Mouse (Mus musculus) cerebellum, adult 11-12 months (tissue): Measurements from ENCODE around the gene Gm281.
"Not testable (repeated sequence)": the region's sequence is repeated elsewhere in the genome, so short reads cannot be mapped to it uniquely, and the experiment has no call there.

ENCODE experiments used
- DNase-seq: peaks from one replicate; pipeline ENCODE4 v3.0.0; 2022

The Gm281 gene

DNA sequence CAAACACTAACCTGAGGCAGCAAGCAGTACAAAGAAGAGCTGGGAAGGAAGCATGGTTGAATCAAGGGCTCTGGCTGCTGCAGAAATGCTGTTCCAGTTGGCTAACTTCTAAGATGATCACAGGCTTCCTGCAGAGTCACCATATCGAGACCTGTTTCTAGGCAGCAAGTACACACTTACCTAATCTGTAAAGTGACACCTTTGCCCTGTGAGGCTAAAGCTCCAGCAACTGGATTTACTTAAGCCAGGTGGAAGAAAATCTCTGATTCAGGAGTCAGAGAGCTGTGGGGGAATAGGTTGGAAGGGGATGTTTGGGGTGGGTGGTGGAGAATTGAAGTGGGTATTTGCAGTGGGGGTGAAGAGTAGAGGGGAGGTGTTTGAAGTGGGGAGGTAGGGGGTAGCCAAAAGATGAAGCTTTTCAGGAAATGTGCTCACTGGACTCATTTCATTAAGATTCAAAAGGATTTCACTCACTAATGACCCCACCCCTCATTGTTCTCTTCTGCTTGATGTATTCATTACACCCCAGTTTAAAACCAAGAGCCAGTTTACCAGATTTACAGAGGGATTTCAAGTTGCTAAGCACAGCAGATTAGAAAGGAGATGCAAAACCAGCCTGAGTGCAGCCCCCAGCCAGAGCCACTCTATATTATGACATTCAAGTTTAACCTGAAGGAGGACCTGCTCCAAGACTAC lies at the start of gene Gm281:
TSS of gene Gm281 (minus strand) at position 92 of the 696 bp plus-strand sequence.
- no peak for DNase-seq

DNA sequence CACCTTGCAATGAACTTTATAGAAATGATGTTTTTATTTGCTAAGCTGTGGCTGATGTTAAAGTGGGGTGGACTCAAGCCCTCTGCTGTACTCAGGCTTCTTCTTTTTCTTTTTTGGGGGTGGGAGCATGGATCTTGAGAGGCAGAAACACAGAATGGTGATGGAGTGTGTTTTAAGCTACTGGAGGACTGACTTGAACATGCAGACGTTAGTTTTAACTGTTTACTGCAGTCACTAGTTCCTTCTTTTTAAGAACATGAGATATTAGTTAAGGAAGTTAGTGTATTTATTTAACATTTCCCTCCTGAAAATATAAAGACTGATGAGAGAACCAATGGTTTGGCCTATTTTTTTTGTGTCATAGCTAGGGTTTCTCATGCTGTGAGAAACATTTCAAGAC lies 49.2 kb upstream of the Gm281 start:
- no peak for DNase-seq

DNA sequence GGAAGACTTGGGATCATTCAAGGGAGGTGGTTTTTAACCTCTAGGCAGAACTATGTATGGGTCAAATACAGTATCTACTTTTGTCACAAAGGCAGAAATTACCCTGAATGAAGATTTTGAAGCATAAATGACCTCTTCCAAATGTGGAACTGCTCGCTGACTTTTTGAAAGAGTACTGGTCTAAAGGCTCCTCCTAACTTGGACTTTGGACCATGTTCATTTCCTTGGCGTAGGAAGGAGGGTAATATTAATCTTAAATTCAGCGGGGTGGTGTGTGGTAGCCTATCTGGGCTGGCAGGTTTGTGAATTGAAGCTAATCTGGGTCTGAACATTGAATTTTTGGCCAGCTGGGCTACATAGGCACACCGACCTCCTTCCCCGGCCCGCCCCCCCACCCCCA lies 48.2 kb upstream of the Gm281 start:
- no peak for DNase-seq

DNA sequence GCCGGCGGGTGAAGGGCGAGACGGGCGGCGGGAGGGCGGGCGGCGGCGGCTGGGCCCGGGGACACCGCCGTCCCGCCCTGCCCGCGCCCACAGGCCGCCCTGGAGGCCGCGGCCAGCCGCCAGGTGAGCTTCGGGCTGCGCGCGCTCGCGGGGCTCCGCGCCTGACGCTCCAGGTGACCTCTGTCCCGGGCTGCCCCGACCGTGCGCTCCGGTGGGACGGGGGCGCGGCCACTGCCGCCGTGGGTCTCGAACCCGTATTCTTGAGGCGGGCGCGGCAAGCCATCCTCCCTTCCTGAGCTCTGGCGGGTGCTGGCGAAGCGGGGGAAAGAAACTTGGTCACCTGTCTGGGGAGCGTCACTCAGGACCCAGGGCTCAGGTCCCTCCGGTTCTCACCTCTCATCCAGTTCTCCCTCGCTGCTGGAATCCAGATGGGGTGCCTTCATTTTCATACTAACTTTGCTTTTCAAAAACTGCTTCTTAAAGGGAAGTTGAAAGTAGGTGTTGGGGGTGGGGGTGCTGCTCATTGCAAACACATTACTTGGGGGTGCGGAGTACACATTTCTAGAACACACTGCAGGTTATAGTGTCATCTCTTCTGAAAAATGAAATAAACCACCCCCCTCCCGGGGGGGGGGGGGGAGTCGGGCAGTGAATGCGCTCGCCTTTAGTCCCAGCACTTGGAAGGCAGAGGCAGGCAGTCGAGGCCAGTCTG lies 47.3 kb upstream of the Gm281 start, which contains the start of the genes Atxn7 and Thoc7:
TSS of gene Atxn7 (plus strand) at position 40 of the 712 bp plus-strand sequence.
TSS of gene Thoc7 (minus strand) at position 452 of the 712 bp plus-strand sequence.
- peak; percentile 66 for DNase-seq

DNA sequence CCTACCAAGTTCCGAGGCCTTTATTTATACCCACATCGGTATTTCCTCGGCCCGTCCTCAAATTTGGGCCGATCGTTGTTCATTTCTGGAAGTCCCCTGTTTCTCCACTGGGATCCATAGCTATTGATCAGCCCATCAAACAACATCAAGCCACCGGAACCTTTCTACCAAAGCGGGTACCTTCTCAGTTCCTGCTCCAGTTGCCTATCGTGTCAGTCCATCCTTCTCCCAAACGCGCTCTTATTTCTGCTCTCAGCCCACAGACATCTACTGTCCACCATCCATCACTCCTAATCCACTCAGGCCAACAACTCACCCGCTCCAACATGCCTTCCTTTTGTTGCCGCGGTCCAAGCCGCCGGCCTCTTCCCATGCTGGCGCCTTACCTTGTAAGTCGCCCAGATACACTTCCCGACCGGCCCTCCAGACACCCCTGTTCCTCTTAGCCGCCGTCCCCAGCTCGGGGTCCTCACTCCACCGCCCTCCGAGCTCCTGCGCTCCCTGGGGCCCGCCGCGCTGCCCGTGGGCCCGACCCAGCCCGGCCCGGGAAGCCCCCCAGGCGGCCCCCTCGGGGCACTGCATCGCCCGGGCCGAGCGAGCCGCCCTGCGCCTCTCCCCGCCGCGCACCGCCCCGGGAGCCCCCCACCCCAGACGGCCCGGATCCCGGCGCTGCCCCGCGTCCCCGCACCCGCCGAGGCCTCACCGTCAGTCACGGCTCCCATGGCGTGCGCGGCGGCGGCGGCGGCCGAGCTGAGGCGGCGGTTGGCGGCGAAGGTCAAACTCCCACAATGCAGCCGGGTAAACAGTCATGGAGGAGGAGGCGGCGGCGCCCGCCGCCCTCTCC lies 46.4 kb upstream of the Gm281 start:
- peak; percentile 62 for DNase-seq

DNA sequence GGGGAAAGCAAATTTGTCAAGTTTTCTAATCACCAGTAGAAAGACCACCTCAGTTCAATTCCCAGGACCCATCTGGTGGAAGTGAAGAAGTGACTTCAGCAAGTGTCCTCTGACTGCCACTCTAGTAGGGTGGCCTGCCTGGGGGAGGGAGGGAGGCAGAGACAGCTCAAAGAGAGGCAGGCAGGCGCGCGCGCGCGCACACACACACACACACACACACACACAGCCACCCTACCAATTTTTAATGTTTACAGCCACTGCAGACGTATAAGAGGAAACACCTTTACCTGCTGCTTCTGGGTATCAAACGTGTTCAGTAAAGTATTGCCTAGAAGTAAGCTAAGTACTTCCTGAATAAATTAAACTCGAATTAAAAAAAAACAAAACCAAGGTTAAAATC lies 45.8 kb upstream of the Gm281 start:
- peak; percentile 46 for DNase-seq

DNA sequence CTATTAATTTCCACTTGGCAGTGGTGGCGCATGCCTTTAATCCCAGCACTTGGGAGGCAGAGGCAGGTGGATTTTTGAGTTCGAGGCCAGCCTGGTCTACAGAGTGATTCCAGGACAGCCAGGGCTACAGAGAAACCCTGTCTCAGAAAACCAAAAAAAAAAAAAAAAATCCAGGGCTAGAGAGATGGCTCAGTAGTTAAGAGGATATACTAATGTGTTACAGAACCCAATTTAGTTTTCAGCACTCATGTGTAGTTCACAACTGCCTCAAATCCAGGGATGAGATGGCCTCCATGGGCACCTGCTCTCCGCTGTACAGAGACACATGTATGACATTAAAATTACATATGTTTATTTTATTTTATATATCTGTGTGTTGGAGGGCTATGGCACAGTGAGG lies 37.9 kb upstream of the Gm281 start:
- DNase-seq: not testable (repeated sequence)

DNA sequence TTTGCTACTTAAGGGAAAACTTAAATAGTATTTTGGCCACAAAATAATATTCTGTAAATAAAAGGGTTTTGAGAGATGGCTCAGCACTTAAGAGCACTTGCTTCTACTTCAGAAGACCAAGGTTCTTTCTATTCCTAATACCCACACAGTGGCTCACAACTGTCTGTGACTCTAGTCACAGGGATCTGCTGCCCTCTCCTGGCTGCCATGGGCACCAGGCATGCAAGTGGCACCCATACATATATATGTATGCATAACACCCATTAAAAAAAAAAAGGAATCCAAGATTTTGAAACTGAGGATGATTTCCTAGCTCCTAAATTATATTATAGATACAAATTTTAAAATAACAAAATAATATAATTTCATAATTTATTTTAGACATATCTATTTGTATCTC lies 36.1 kb upstream of the Gm281 start:
- no peak for DNase-seq

DNA sequence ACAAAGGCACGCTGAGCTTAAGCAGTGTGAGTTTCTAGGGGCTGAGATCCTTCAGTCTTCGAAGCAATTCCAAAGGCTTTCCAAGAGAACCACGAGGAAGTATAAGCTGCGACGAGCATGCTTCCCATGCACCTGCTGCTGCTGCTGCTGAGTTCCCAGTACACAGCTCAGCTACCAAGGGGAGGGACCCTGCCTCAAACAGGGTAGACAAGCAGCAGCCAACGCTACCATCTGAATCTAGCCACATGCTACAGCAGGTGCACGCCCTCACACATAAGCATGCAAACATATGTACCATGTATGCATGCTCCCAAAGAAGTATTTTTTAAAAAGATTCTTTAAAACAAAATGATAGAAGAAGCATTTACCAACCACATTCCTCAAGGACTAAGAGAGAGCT lies 34.1 kb upstream of the Gm281 start:
- DNase-seq: no peak

DNA sequence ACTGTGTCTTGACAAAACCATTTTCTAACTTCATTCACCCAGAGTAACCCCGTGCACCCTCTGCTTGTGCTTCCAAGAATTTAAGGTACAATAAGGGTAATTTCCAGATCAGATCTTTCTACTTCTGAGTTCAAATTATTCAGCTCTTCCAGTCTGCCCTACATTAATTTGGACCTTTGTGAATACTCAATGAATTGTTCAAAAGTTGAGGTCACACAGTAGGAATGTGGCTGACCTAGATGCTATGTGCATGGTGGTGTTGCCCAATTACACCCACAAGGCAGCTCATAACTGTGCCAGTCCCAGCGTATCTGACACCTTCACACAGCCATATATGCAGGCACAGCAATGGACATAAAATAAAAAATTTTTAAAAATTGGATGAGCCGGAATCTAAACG lies 30.4 kb upstream of the Gm281 start:
- no peak for DNase-seq

DNA sequence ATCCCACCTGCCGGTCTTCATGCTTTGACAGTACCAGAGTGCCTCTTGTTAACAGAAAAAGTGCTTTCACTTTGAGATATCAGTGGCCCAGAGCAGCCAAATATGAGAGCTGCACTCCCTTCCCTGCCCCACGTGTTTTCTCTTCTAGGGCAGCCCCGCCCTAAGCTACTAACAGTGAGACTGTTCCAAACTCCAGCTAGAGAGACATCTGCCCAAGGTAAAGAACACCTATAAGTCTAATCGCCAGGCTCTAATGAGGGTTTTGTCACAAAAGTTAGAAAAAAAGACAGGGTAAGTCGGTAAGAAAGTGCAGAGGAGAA lies 19.7 kb upstream of the Gm281 start:
- DNase-seq: no peak

DNA sequence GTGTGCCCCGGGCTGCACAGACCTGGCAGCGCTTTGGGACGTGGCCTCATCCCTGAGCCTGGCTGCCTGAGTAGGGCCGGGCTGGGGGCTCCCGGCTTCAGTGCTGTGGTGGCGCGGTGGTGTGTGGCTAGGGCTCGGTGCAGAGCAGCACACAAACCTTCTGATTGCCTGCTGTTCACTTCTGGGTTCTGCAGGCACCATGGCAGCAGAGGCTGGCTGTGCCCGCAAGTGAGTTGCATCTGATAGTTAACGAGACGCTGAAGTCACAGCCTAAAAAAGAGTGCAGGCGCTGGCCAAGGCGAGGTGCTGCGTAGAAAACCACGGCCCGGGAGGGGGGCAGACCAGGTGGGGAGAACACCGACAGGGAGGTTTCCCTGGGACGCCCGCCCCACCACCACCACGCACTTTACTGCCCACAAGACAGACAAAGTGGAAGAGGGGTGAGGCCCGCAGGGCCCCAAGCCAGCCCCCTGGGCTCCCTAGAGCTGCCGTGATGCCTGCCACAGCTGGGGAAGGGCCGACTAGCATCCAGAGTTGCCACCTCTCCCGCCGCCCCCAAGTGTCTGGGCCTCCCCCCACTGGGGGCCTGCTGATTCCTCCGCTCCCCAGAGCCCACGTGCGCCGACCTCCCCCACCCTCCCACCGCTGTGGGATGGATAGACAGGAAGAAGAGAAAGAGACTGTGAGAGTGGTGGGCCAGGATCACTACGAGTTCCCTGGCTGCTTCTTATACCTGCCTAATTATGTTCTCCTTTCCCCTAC lies 19.2 kb upstream of the Gm281 start:
- no peak for DNase-seq

DNA sequence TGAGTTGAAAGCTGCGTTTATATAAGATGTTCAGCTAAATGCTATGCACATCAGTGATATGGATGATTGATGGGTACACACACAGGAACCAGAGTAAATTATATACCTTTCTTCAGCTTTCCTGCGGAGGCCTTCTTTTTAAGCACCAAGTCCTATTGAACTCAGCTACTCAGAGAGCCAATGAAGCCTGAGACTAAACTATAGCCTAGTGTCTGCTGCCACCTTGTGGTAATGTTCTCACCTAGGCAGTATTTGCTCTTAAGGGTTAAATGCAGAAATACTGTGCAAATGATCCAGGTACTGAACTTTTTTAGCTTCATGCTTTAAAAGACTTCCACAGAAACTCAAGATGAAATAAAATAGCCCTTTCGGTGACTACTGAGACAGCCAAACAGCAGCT lies 3.4 kb upstream of the Gm281 start:
- peak; percentile 21 for DNase-seq

DNA sequence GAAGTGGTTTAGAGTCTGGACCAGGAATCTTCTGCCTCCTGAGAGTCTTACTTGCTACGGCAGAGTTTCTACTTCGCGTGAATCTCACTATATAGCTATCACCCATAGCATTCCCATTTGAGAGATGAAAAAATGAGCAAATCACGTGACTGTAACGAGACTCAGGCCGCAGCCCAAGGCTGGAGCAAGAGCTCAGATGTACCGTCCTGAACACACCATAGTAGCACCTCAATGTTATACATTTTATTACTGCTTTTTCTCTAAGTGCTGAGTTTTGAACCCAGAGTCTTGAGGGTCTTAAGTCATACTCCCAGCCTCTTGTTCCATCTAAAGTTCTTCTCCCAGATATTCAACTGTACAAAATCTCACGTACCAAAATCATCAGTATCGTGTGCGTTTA lies 2.9 kb upstream of the Gm281 start:
- no peak for DNase-seq

DNA sequence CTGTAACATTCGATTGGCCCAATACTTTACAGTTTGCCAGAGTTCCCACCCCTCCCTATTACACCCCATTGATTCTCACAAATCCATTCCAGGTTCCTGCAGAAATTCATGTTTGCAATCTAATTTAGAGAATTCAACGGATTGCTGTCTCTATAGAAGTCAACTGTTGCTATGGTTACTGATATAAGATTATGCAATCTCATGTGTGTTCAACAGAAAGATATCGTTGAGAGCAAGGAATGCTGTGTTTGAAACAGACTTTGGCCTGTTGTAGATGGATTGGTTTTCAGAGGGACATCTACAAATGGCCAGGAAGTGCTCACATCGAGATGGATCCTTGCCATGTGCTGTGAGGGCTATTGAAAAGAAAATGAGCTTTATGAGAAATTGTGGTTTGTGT lies 929 bp upstream of the Gm281 start:
- DNase-seq: no peak

DNA sequence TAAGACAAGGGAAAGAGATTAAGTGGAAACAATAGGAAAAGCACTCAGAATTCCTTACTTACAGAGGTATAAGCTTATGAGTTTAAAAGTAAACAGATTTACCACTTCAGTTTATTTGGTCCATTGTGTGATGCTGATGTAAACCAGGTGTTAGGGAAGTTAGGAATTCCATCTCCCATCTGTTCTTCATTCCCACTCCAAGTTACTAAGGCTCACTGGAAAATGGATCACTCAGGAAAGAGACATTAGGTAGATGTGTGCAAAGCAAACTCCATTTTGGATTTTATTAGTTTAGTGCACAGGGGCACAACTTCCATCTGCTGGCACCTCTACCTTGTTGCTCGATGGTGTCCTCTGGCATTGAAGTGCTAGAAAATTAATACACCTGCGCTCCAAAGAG lies 4.1 kb downstream of the Gm281 start:
- DNase-seq: no peak

DNA sequence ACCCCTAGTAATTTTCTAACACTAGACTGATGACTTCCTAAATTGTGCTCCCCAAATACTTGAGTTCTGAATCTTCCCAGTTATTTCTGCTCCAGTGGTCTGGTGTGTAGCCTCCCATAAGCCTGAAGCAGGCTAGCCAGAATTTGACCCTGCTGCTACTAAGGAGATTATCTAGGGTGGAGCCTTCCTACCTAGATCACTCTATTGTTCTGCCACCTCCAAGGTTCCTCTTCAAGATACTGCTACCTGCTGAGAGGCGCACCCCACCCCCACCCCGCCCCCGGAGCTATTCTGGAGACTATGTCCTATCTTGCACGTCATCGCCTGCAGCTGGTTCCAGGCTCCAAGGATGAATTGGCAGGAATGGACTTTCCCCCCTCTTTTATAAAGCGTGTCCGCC lies 7.1 kb downstream of the Gm281 start:
- DNase-seq: no peak

DNA sequence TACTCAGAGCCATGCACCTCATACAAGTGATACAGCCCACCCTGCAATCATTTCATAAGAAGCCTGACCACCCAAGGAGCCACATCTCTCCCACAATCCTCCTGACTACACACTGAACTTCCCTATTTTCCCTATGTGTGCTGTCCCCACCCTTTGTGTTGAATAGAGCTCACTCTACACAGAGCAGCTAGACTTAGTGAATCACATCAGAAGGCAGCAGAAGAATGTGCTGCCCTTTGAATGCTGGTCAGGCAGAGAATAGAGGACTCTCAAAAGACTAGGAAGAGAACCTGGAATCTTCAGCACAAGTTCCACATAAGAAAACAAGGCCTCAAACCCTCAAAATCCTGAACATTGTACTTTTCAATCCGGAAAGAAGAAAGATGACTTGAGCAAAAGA lies 7.8 kb downstream of the Gm281 start:
- DNase-seq: no peak

DNA sequence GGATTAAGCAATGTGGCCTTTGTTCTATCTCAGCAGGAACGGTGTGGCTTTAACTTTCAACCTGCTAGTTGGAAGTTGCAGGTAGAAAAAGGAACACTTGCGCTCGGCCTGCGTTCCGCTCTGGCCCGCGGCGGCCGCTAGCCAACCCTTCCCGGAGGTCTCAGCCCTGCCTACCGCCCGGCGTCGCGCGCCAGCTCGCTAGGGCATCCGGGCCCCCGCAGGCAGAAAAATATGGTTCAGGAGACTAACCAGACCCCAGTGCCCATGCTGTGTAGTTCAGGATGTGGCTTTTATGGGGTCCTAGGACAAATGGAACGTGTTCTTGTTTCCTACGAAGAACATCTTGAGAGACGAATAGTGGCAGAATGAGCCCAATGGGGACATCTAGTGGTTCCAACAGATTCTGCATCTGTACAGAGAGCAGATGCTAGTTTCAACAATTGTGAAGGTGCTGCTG lies 12.6 kb downstream of the Gm281 start:
- peak; percentile 20 for DNase-seq

DNA sequence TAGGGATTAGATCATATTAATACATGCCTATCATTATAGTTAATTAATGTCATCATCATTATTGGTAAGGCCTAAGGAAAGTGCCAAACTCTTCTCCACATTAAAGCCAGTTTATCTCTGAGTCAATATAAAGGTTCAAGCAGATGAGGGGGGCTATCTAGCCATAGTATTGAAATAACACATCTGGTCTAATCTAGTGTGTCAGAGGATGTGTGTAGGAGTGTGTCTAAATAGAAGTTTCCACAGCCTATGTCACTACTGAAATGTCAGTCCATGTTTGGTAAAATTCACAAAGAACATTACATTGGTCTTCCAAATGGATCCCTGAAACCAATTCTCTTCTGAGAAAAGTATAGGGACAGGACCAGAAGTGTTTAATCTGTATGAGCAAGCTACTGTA lies 19.1 kb downstream of the Gm281 start:
- DNase-seq: no peak

DNA sequence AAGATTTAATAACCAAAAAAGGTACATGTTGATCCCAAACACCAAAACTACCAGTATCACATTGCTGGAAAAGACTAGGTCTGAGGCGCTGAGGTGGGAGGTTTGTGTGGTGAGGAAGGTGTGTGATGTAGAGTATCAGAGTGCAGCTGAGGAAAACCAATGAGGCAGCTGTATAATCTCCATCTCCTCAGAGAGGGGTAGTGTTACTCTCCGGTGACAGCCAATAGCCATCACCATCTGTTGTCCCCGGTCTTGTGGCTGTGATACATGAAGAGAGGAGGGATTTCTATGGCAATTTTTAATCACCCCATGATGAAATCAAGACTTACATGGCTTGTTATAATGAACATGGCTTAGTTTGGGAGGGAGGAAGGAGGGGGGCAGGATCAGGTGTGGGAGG lies 20.5 kb downstream of the Gm281 start:
- DNase-seq: no peak

DNA sequence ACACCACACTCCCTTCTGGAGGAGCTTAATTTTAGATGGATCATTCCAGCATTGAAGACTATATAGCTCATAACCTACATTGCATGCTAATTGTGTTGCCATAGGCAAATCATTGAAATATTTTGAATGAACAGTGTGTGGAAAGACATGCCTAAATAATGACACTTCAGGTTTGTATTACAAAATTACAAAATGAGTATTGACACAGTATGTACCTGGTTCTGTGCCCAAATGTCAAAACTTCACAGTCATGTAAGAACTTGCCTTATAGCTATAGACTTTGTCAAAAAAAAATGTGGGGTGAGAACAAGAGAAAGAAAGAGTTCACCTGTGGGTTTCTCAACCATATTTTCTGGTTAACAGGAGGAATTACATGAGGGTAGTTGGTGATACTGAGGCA lies 52.9 kb downstream of the Gm281 start:
- no peak for DNase-seq
